Mouse (Mus musculus): ENCODE data around the gene Zbtb17. TPM values are rescaled to one million over a fixed set of nuclear protein-coding genes. Genes with fewer than 3 reads are reported as not detected.

Zbtb17 gene
- polyA plus RNA-seq, 1 experiment = 30.1 TPM

DNA sequence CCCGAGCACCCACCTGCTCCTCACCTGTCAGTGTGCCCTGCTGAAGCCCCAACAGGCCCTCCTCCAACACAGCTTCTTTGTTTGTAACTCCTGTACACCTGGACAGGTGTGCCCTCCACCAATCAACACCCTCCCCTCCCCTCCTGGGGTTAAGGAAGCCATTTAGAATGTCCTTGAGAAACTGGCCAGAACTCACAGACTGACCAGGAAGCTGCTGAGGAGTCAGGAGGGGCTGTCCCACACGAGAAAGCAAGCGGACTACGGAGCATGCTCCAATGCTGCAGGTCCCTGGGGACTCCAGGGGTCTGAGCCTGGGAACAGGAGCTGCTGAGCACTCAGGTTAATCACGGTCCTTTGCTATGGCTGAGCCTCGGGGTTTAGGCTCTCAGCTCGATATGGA, 28.5 kb upstream of the Zbtb17 start, which contains the start of gene Clcnkb:
Clcnkb (minus strand) TSS at position 91 of the 400 bp plus-strand sequence.
- Histone ChIP-seq H3K36me3 (ENCODE audit: control insufficient read depth, insufficient read depth) (no peaks in the 10 kb centered on the region), H3K79me2 (ENCODE audit: control insufficient read depth, insufficient read depth) (no peaks in the 10 kb centered on the region), H3ac (ENCODE audit: control insufficient read depth, insufficient read length) (no peak within 1 kb of the TSS), H3K4me2 (ENCODE audit: low read depth) (no peak within 1 kb of the TSS), H3K27me3 (ENCODE audit: control insufficient read depth, insufficient read depth, insufficient read length) (no peaks in the 10 kb centered on the region), H3K4me3 (no peak within 1 kb of the TSS)
- TF ChIP-seq MAX (IDR thresholded peaks at IDR 0.05; ENCODE audit: low read depth) = no peak
- no peak for TF ChIP-seq SRF (IDR thresholded peaks at IDR 0.05; ENCODE audit: control insufficient read depth, insufficient read length, low read depth)
- no peak for TF ChIP-seq MYOD1 (IDR thresholded peaks at IDR 0.05; ENCODE audit: control insufficient read depth in 1 of 3, insufficient read length in 2 of 3, low read depth in 2 of 3)
- no peak for TF ChIP-seq USF1 (IDR thresholded peaks at IDR 0.05; ENCODE audit: low read depth)
- TF ChIP-seq CEBPB (IDR thresholded peaks at IDR 0.05; ENCODE audit: insufficient read depth, poor library complexity, severe bottlenecking) = no peak
- no peak for TF ChIP-seq REST (IDR thresholded peaks at IDR 0.05; ENCODE audit: insufficient read depth, insufficient read length)
- TF ChIP-seq TCF3 (IDR thresholded peaks at IDR 0.05; ENCODE audit: insufficient read length, low read depth) = no peak
- TF ChIP-seq E2F4 (IDR thresholded peaks at IDR 0.05; ENCODE audit: insufficient read depth) = no peak
- no peak for TF ChIP-seq MYOG (IDR thresholded peaks at IDR 0.05; ENCODE audit: control insufficient read depth in 1 of 3, insufficient read depth in 1 of 3, insufficient read length in 2 of 3, low read depth in 2 of 3)
- TF ChIP-seq TCF12 (IDR thresholded peaks at IDR 0.05; ENCODE audit: insufficient read depth, poor library complexity, severe bottlenecking) = no peak
- no peak for TF ChIP-seq POLR2A (IDR thresholded peaks at IDR 0.05; ENCODE audit: insufficient read length, low read depth)
- TF ChIP-seq POLR2AphosphoS2 (IDR thresholded peaks at IDR 0.05; ENCODE audit: insufficient read length, low read depth) = no peak

DNA sequence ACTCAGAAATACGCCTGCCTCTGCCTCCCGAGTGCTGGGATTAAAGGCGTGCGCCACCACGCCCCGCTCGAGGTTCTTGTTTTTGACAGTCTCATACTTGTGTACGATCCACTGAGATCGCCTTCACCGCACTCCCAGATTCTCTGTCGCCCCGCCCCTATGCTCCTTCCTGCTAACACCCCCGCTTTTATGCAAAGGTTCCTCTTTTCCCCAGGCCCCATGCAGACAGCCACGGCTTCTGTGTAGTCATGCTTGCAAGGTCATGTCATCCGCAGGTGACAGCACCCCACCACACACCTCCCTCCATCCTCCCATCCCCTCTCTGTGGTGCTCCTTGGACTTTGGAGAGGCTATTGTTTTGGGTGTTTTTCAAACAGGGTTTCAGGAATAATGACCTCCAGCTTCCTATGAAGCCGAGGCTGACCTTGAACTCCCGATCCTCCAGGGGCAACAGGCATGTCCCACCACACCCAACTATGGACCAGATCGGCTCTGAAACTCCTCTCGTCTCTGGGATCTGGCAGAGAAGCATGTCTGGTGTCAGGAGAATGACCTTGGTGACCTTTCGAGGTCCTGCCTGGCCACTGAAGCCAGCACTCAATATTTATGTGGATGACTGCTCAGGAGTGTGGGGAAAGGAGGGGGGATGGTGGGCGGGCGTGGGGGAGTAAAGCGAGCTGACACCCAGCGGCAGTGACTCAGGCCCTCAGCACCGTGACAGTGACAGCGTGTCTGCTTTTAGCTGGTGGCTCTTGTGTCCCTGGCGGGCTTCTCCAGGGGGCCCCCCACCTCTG, 24.9 kb upstream of the Zbtb17 start:
- H3K4me2 ChIP-seq (ENCODE audit: low read depth) = peak overlapping the region; percentile 27

GRCm38 (mm10) chr4:141420192-141420829, 24.1 kb upstream of the Zbtb17 start, which contains the start of gene Hspb7:
Gene Hspb7 (plus strand): TSS chr4:141420779.
- peak in 1 of 3 experiments; percentile 10 for TF ChIP-seq MYOD1 (IDR thresholded peaks at IDR 0.05; ENCODE audit: control insufficient read depth in 1 of 3, insufficient read length in 2 of 3, low read depth in 2 of 3)
- TF ChIP-seq TCF12 (IDR thresholded peaks at IDR 0.05; ENCODE audit: insufficient read depth, poor library complexity, severe bottlenecking) = no peak
- no peaks in the 10 kb centered on the region for H3K79me2 ChIP-seq (ENCODE audit: control insufficient read depth, insufficient read depth)
- peak within 1 kb of the TSS; percentile 48 for H3K4me2 ChIP-seq (ENCODE audit: low read depth)
- H3ac ChIP-seq (ENCODE audit: control insufficient read depth, insufficient read length) = no peak within 1 kb of the TSS
- H3K36me3 ChIP-seq (ENCODE audit: control insufficient read depth, insufficient read depth) = no peaks in the 10 kb centered on the region
- peak within 1 kb of the TSS; percentile 8 for H3K4me3 ChIP-seq
- H3K27me3 ChIP-seq (ENCODE audit: control insufficient read depth, insufficient read depth, insufficient read length) = no peaks in the 10 kb centered on the region

More for the DNA sequence above, 24.9 kb upstream of the Zbtb17 start:
- Histone ChIP-seq H3K36me3 (ENCODE audit: control insufficient read depth, insufficient read depth) (no peaks in the 10 kb centered on the region), H3K4me3 (no peak overlapping the region), H3K27me3 (ENCODE audit: control insufficient read depth, insufficient read depth, insufficient read length) (no peaks in the 10 kb centered on the region), H3K79me2 (ENCODE audit: control insufficient read depth, insufficient read depth) (no peaks in the 10 kb centered on the region), H3ac (ENCODE audit: control insufficient read depth, insufficient read length) (no peak overlapping the region)
- TF ChIP-seq MYOG (IDR thresholded peaks at IDR 0.05; ENCODE audit: control insufficient read depth in 1 of 3, insufficient read depth in 1 of 3, insufficient read length in 2 of 3, low read depth in 2 of 3) (peak in 1 of 3 experiments; percentile 1), MYOD1 (IDR thresholded peaks at IDR 0.05; ENCODE audit: control insufficient read depth in 1 of 3, insufficient read length in 2 of 3, low read depth in 2 of 3) (peak in 1 of 3 experiments; percentile 6), TCF3 (IDR thresholded peaks at IDR 0.05; ENCODE audit: insufficient read length, low read depth) (no peak)

GRCm38 (mm10) chr4:141420886-141421285, 23.6 kb upstream of the Zbtb17 start:
- no peaks in the 10 kb centered on the region for H3K79me2 ChIP-seq (ENCODE audit: control insufficient read depth, insufficient read depth)
- H3K27me3 ChIP-seq (ENCODE audit: control insufficient read depth, insufficient read depth, insufficient read length) = no peaks in the 10 kb centered on the region
- H3ac ChIP-seq (ENCODE audit: control insufficient read depth, insufficient read length) = no peak overlapping the region
- no peaks in the 10 kb centered on the region for H3K36me3 ChIP-seq (ENCODE audit: control insufficient read depth, insufficient read depth)
- H3K4me2 ChIP-seq (ENCODE audit: low read depth) = no peak overlapping the region
- H3K4me3 ChIP-seq = no peak overlapping the region
- no peak for TF ChIP-seq TCF12 (IDR thresholded peaks at IDR 0.05; ENCODE audit: insufficient read depth, poor library complexity, severe bottlenecking)

DNA sequence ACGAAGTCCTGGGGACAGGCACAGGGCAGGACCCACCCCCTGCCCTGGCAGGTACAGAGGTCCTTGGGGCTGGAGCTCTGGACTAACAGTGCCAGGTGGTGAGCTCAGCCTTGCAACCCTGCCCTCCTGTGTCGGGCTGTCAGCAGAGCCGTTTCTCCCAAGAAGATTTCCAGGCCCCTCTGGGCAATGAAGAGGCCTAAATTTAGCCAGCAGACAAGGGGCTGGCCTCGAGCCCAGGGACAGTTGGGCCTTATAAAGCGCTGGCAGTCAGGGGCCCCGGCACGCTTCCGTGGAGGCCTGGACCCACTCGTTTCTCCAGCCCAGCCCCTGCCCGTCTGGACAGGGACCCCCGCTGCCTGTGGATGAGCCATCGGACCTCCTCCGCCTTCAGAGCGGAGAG, 23.0 kb upstream of the Zbtb17 start:
- no peak overlapping the region for H3ac ChIP-seq (ENCODE audit: control insufficient read depth, insufficient read length)
- H3K79me2 ChIP-seq (ENCODE audit: control insufficient read depth, insufficient read depth) = no peaks in the 10 kb centered on the region
- H3K27me3 ChIP-seq (ENCODE audit: control insufficient read depth, insufficient read depth, insufficient read length) = no peaks in the 10 kb centered on the region
- peak overlapping the region; percentile 8 for H3K4me3 ChIP-seq
- TF ChIP-seq TCF3 (IDR thresholded peaks at IDR 0.05; ENCODE audit: insufficient read length, low read depth) (no peak), POLR2A (IDR thresholded peaks at IDR 0.05; ENCODE audit: insufficient read length, low read depth) (peak; percentile 43), MYOD1 (IDR thresholded peaks at IDR 0.05; ENCODE audit: control insufficient read depth in 1 of 3, insufficient read length in 2 of 3, low read depth in 2 of 3) (peak in 2 of 3 experiments; percentile 33 to 76), POLR2AphosphoS2 (IDR thresholded peaks at IDR 0.05; ENCODE audit: insufficient read length, low read depth) (peak; percentile 40), E2F4 (IDR thresholded peaks at IDR 0.05; ENCODE audit: insufficient read depth) (no peak), MYOG (IDR thresholded peaks at IDR 0.05; ENCODE audit: control insufficient read depth in 1 of 3, insufficient read depth in 1 of 3, insufficient read length in 2 of 3, low read depth in 2 of 3) (peak in 1 of 3 experiments; percentile 11)
- H3K36me3 ChIP-seq (ENCODE audit: control insufficient read depth, insufficient read depth) = no peaks in the 10 kb centered on the region
- peak overlapping the region; percentile 48 for H3K4me2 ChIP-seq (ENCODE audit: low read depth)
